Comparison of ENCODE assay signal across 29 mouse cellular contexts in the genomic region with DNA sequence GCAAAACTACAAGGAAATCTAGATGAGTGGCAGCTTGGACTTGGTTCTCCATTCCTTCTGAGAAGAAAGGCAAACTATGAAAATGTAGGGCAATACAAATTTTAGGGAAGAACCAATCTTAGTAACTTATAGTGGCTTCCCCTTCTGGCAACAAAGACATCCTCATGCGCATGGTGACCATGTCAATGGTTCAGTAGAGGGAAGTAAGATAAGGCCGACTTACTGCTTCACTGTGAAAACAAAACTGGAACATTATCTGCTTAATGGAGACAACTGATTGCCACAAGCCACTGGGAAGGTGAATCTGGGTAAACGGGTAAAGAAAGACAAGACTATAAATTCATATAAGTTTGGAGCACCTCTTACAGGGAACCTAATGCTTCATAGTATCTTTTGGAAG. TPM values are rescaled to one million over a fixed set of nuclear protein-coding genes. Genes with fewer than 3 reads are reported as not detected.
DNase-seq lines count a peak whose midpoint lies in the region; ATAC-seq and TF ChIP-seq lines count a peak whose summit lies in the region.
"Had no signal": no experiment of that assay in that cellular context is flagged by ENCODE, and none has a peak within 500 bp of the region (broad histone marks: within the 10 kb centered on the region; RNA-seq: fewer than 3 reads in every experiment).

No protein-coding gene starts in this region.

- no peak for TF ChIP-seq POLR2A in MEL (IDR thresholded peaks at IDR 0.05; ENCODE audit: control insufficient read depth in 1 of 2, insufficient read depth in 1 of 2, low read depth in 1 of 2, low read length in 2 of 2, poor library complexity in 1 of 2)

- H3K27ac ChIP-seq in MEL (ENCODE audit: control insufficient read depth, low read depth, low read length) = no peak overlapping the region
- H3K27ac ChIP-seq: embryonic facial prominence, embryonic 10.5 days; embryonic facial prominence, embryonic 13.5 days; forebrain, embryonic 10.5 days; forebrain, embryonic 13.5 days; gastrocnemius, adult 2 months; heart, embryonic 15.5 days; hindbrain, embryonic 14.5 days; hindbrain, postnatal 0 days had no signal

- no peaks in the 10 kb centered on the region for H3K79me2 ChIP-seq in MEL (ENCODE audit: control insufficient read depth, insufficient read depth, low read length, poor library complexity)

- no peaks in the 10 kb centered on the region for H3K27me3 ChIP-seq in MEL (ENCODE audit: control insufficient read depth in 1 of 2, insufficient read depth in 2 of 2, low read length in 2 of 2)
- H3K27me3 ChIP-seq: embryonic facial prominence, embryonic 13.5 days; forebrain, embryonic 13.5 days; heart, embryonic 12.5 days; heart, embryonic 15.5 days had no signal

- no peak for TF ChIP-seq CTCF in MEL (IDR thresholded peaks at IDR 0.05 in 2 of 3, conservative IDR thresholded peaks at IDR 0.05 in 1 of 3; ENCODE audit: control insufficient read depth in 1 of 3, insufficient read depth in 1 of 3, low read depth in 2 of 3, low read length in 3 of 3, poor library complexity in 1 of 3, severe bottlenecking in 1 of 3)

- H3K4me1 ChIP-seq in MEL (ENCODE audit: control insufficient read depth in 1 of 2, insufficient read depth in 2 of 2, low read length in 2 of 2) = peaks cover 0 to 5% of the 10 kb centered on the region in 2 experiments; a peak in 1 of 4 replicates
- H3K4me1 ChIP-seq: embryonic facial prominence, embryonic 10.5 days; embryonic facial prominence, embryonic 13.5 days; forebrain, embryonic 10.5 days; forebrain, embryonic 13.5 days; heart, embryonic 12.5 days; heart, embryonic 15.5 days had no signal

- H3K36me3 ChIP-seq in MEL (ENCODE audit: control insufficient read depth in 1 of 2, insufficient read depth in 2 of 2, low read length in 2 of 2) = peaks cover 0 to 6% of the 10 kb centered on the region in 2 experiments; a peak in 2 of 4 replicates
- H3K36me3 ChIP-seq: forebrain, embryonic 10.5 days; heart, embryonic 15.5 days had no signal

- TF ChIP-seq RAD21 in MEL (IDR thresholded peaks at IDR 0.05; ENCODE audit: low read depth, low read length) = no peak

- DNase-seq in 416B (ENCODE audit: low read depth) (peak; percentile 36), MEL (ENCODE audit: low read depth, low spot score) (peak; percentile 70)
- DNase-seq in retina, postnatal 1 day = no peak
- no peak for DNase-seq in right cerebral cortex, postnatal 10 days (ENCODE audit: low spot score in 2 of 2)
- DNase-seq: adrenal gland, adult 8-10 months; adrenal gland, postnatal 25 days; cerebellum, adult 18-20 months; cerebellum, adult 9-10 months; cerebellum, postnatal 14 days; gastrocnemius, adult 2 months; gastrocnemius, postnatal 14 days; heart, adult 18-20 months; heart, postnatal 10 days; heart, postnatal 36 days had no signal

- H3K9ac ChIP-seq in MEL (ENCODE audit: control insufficient read depth, low read depth, low read length, poor library complexity, severe bottlenecking) = no peak overlapping the region
- H3K9ac ChIP-seq: embryonic facial prominence, embryonic 13.5 days; forebrain, embryonic 13.5 days; heart, embryonic 12.5 days; heart, embryonic 15.5 days; hindbrain, embryonic 14.5 days had no signal

- no peaks in the 10 kb centered on the region for H3K9me3 ChIP-seq in MEL (replicated peaks; ENCODE audit: insufficient read depth, low read length)
- H3K9me3 ChIP-seq: embryonic facial prominence, embryonic 10.5 days; embryonic facial prominence, embryonic 13.5 days; forebrain, embryonic 10.5 days; forebrain, embryonic 13.5 days; heart, embryonic 12.5 days; heart, embryonic 15.5 days had no signal

- peak; percentile 93 for ATAC-seq in common myeloid progenitor, adult 5-6 weeks (replicated peaks; ENCODE audit: low read depth, poor library complexity, severe bottlenecking)
- peak; percentile 63 for ATAC-seq in megakaryocyte, adult 5-6 weeks (ENCODE audit: poor library complexity, severe bottlenecking)
- ATAC-seq in activated CD4-positive, CD25-positive, alpha-beta regulatory T cell, adult 4 months = no peak
- ATAC-seq: forebrain, embryonic 13.5 days; forebrain, embryonic 16.5 days; hindbrain, postnatal 0 days; inflammation-experienced regulatory T-cells, adult 6 months; intestine, embryonic 16.5 days had no signal

- peak; percentile 59 to 68; a peak in 3 of 4 replicates for TF ChIP-seq EP300 in MEL (IDR thresholded peaks at IDR 0.05; ENCODE audit: low read depth in 1 of 2, low read length in 2 of 2)

- H3K4me3 ChIP-seq in MEL (ENCODE audit: control insufficient read depth in 1 of 2, insufficient read depth in 1 of 2, low read depth in 2 of 2, low read length in 2 of 2) = no peak overlapping the region
- H3K4me3 ChIP-seq: embryonic facial prominence, embryonic 10.5 days; embryonic facial prominence, embryonic 13.5 days; erythroblast, embryonic 14.5 days; forebrain, embryonic 10.5 days; forebrain, embryonic 13.5 days; gastrocnemius, adult 2 months; heart, embryonic 12.5 days; heart, embryonic 15.5 days had no signal

TF ChIP-seq in MEL, 35 proteins besides CTCF, POLR2A, EP300 and RAD21:
- TF ChIP-seq RCOR1 (IDR thresholded peaks at IDR 0.05; ENCODE audit: low read depth, low read length) = peak; percentile 96
- TF ChIP-seq TAL1 (IDR thresholded peaks at IDR 0.05; ENCODE audit: low read length) = peak; percentile 21; the same call in 1 of the 2 replicates
- TF ChIP-seq GATA1 (IDR thresholded peaks at IDR 0.05; ENCODE audit: low read depth, low read length) = peak; percentile 85
- no peak for TF ChIP-seq GABPA (IDR thresholded peaks at IDR 0.05; ENCODE audit: low read depth, low read length)
TF ChIP-seq in MEL: peak in this region for 3.

RNA-seq across cellular contexts. Expression of gene Hint3, which starts 45.4 kb away (rescaled TPM):
- 6.8 and 7.7 TPM in 2 replicates for total RNA-seq in MEL (2012; rRNA removed)
- 1 to 10 TPM in 1 of 2 experiments, not detected in 1; 6.4 TPM for polyA plus RNA-seq in MEL (2012; ENCODE audit: insufficient read depth in 1 of 2, insufficient read length in 2 of 2, low read depth in 1 of 2, low replicate concordance in 2 of 2, missing spikeins in 1 of 2)
- 11.3 and 12.3 TPM in 2 replicates for total RNA-seq in common myeloid progenitor, adult 5-6 weeks (2017)
- total RNA-seq in megakaryocyte, adult 5-6 weeks (2015) = 12.3 and 13.7 TPM in 2 replicates
- 7.0 and 15.2 TPM in 2 replicates for total RNA-seq in megakaryocyte, adult 5-6 weeks (2017)
- polyA plus RNA-seq in activated CD4-positive, CD25-positive, alpha-beta regulatory T cell, adult 4 months (2017; shearing (Covaris generic)) = 10 to 100 TPM; 44.0 to 54.8 TPM

Comparison
In these comparisons a context has a peak if more than half of its experiments do, and no peak if none do; other contexts are left out.
1. DNase-seq: peak in 416B (single experiment) and MEL (single experiment); none in retina, postnatal 1 day (single experiment) and right cerebral cortex, postnatal 10 days (0 of 2).